Mouse (Mus musculus) E14TG2a.4 (cell line): ENCODE data around the gene Gm20517.
A peak's percentile ranks its signal among the peaks of the same experiment; 100 is the strongest.

Experiments
- H3K27me3 ChIP-seq: 2 replicates; pipeline ENCODE4 v1.6.1; 2014; ENCODE audit warnings: low read length, control low read depth; ENCODE audit not compliant: insufficient read depth
- H3K36me3 ChIP-seq: 2 replicates; pipeline ENCODE4 v1.6.1; 2014; ENCODE audit warnings: low read length, control low read depth; ENCODE audit not compliant: insufficient read depth
- H3K4me1 ChIP-seq: replicated peaks from 2 replicates; pipeline ENCODE4 v1.6.1; 2014; ENCODE audit warnings: low read depth, low read length, control low read depth
- H3K4me3 ChIP-seq: replicated peaks from 2 replicates; pipeline ENCODE4 v1.5.1; 2014; ENCODE audit warnings: mild to moderate bottlenecking, low read length
- H3K9me3 ChIP-seq: 2 replicates; pipeline ENCODE4 v1.6.1; 2014; ENCODE audit warnings: low read length, control low read depth
- CTCF ChIP-seq: conservative IDR thresholded peaks from 2 replicates; pipeline ENCODE4 v1.5.1; 2014; ENCODE audit warnings: low read length
- NANOG ChIP-seq: IDR thresholded peaks from 2 replicates; pipeline ENCODE4 v1.6.1; 2014; ENCODE audit warnings: borderline replicate concordance, low read length, mixed read lengths
- POU5F1 ChIP-seq: IDR thresholded peaks from 2 replicates; pipeline ENCODE4 v1.6.1; 2014; ENCODE audit warnings: low read length, borderline replicate concordance

Gene Gm20517

DNA sequence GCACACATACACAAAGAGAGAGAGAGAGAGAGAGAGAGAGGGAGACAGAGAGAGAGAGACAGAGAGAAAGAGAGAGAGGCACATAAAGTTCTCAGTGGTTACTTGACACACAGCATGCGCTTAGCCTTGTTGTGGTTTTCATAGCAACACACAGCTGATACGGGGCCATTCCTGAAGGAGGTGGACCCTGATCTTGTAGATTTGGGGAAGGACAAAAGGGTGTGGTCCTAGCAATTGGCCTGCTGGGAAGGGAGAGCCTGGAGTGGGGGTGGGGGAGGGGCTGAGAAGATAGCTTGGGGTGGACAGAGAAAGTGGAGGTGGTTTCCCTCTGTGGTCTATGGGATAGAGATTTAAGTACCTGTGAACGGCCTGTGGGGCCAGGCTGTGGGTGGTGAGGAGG lies 98.6 kb downstream of the Gm20517 start:
- peak overlapping the region; percentile 67 for H3K4me3 ChIP-seq
- peaks cover 92% of the 10 kb centered on the region for H3K4me1 ChIP-seq
- H3K27me3 ChIP-seq = no peaks in the 10 kb centered on the region
- H3K36me3 ChIP-seq = peaks cover 34% of the 10 kb centered on the region
- H3K9me3 ChIP-seq = no peaks in the 10 kb centered on the region
- TF ChIP-seq NANOG (no peak), POU5F1 (no peak), CTCF (no peak)

DNA sequence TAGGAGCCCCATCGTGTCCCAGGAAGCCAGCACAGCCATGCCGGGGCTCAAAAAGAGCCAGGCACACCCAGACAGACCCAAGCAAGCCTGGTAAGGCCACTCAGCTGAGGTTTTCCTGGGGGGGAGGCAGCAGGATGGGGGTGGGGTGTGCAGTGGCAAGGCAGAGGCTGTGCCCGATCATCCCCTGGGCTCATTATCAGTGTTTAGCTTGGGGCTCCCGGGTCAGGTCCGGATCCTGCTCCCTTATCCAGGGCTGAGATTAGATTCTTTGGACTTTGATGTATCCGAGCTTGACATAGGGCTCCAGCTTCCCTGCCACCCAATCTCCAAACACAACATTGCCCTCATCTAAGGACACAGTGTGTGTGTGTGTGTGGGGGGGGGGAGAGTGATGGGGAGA lies 100.5 kb downstream of the Gm20517 start:
- Histone ChIP-seq H3K4me1 (peaks cover 91% of the 10 kb centered on the region), H3K4me3 (peak overlapping the region; percentile 71), H3K27me3 (no peaks in the 10 kb centered on the region), H3K36me3 (peaks cover 22% of the 10 kb centered on the region), H3K9me3 (no peaks in the 10 kb centered on the region)
- TF ChIP-seq NANOG (no peak), CTCF (no peak)

DNA sequence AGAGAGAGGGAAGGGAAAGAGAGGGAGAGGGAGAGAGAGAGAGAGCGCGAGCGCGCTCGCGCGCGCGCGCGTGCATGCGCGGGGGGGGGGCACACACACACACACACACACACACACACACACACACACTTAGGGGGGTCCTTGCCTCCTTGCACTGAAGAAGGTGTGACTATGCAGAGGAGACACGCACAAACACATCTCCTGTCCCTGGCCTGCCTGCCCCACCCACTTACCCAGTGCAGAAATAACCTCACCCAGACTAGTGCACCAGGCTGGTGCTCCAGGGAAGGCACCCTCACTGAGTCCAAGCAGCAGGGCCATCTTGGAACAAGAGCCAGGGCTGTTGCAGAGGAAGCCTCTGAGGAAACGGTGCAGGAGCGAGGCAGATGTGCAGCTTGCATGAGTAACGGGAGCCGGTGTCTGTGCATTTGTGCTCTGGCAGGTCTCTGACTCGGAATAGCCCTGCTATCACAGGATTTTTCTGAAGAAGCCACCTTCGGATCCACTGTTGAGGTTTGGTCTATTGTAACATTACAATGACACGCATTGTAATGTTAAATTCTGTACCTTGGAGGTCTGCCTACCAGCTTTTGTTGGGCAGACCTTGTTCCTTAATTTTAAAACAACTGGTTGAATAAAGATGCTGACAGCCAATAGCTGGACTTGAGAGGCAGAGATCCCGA lies 101.6 kb downstream of the Gm20517 start:
- H3K4me1 ChIP-seq = peaks cover 80% of the 10 kb centered on the region
- no peaks in the 10 kb centered on the region for H3K27me3 ChIP-seq
- H3K36me3 ChIP-seq = peaks cover 10% of the 10 kb centered on the region
- peak overlapping the region; percentile 79 for H3K4me3 ChIP-seq
- no peaks in the 10 kb centered on the region for H3K9me3 ChIP-seq
- TF ChIP-seq CTCF (no peak), POU5F1 (peak; percentile 73; the same call in 1 of the 2 replicates), NANOG (peak; percentile 71; the same call in 1 of the 2 replicates)

DNA sequence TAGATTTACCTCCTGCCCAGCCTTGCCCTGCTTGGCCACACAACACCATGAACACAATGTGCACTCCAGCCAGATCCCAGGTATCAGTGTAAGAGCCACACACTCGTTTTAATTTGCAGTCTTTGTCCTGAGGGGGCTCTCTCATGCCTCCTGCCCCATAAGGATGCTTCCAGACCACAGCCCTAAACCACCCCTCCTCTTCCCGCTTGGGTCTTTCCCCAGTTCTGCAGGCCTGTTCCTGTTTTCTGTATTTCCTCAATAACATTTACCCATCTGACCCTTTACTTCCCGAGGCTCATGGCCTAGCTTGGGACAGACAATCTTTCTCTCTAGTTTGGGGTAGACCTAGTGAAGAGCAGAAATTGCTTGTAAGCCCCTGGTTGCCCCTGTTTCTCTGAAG lies 103.6 kb downstream of the Gm20517 start:
- Histone ChIP-seq H3K36me3 (no peaks in the 10 kb centered on the region), H3K9me3 (no peaks in the 10 kb centered on the region), H3K4me1 (peaks cover 65% of the 10 kb centered on the region), H3K27me3 (no peaks in the 10 kb centered on the region), H3K4me3 (no peak overlapping the region)
- no peak for TF ChIP-seq POU5F1
- no peak for TF ChIP-seq NANOG
- TF ChIP-seq CTCF = no peak

DNA sequence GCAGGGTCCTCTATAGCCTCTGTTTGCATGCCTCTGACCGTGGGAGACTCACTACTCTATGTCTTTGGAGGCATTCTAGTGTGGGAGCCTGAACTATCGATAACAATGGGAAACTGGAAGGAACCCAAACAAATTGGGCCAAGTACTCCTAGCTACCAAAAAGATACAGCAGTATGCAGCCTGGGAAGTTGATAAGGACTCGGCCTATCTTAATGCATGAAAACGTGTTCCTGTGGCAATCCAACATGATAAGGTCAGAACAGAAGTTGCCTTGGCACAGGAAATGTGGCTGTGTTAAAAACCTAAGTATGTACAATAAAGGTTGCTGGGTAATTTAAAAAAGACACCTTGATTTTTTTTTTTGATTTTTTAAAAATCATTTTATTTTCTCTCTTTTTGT lies 109.8 kb downstream of the Gm20517 start:
- TF ChIP-seq NANOG (no peak), CTCF (no peak), POU5F1 (no peak)
- Histone ChIP-seq H3K4me3 (no peak overlapping the region), H3K9me3 (no peaks in the 10 kb centered on the region), H3K4me1 (peaks cover 24% of the 10 kb centered on the region), H3K36me3 (no peaks in the 10 kb centered on the region), H3K27me3 (peaks cover 23% of the 10 kb centered on the region)

DNA sequence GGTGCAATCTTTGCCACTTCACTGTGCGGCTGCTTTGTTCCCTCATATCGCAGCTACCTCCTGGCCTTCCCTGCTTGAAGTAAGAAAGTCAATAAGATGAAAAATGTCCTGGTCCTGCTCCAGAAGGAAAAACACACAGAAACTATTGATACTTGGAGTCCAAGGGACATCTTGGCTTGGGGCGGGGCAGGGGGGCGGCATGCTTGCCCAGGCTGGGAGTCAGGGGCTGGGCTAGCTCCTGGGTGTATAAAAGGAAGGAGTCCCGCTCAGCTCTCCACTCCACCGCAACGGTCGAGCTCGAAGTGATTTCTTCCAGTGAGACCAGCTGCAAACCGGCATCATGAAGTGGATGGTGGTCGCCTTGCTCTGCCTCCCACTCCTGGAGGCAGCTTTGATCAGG lies 115.2 kb downstream of the Gm20517 start, which contains the start of gene Pgc:
Gene Pgc (plus strand): TSS at position 277 of the 400 bp plus-strand sequence.
- TF ChIP-seq CTCF = no peak
- Histone ChIP-seq H3K9me3 (no peaks in the 10 kb centered on the region), H3K27me3 (peaks cover 48% of the 10 kb centered on the region), H3K4me1 (peaks cover 39% of the 10 kb centered on the region), H3K36me3 (no peaks in the 10 kb centered on the region), H3K4me3 (peak within 1 kb of the TSS; percentile 32; the same call in 1 of the 2 replicates)

DNA sequence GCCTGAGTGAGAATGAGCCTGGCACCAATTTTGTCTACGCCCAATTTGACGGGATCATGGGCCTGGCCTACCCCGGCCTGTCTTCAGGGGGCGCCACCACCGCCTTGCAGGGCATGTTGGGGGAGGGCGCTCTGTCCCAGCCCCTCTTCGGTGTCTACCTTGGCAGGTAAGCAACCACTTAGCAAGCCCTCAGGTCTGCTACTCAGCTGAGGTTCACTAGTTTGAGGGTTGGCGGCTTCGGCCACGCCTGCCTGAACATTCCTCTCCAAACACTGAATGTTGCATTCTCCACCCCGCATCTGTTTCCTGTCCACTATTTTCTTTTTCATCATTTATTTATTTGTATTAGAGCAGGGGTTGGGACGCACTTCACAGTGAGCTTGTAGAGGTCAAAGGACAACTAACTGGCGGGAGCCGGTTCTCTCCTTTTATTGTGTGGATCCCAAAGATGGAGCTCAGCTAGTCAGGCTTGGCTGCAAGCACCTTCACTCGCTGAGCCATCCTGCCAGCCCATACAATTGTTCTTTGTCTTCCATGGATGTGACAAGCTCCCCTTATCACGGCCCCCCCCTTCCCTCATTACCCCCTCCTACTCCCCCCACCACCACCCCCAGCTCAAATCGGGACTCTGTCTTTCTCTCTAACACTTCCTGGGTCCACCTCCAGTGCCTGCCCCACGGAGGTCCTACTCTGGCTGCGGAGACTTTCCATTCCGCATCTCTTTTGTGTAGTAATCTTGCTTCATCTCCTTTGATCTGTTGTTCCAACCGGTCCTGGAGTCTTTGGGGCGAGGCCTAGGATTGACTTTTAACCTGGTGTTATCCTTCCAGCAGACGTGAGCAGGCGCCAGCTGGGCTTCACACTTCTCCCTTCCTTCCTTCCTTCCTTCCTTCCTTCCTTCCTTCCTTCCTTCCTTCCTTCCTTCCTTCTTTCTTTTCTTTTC lies 119.5 kb downstream of the Gm20517 start:
- H3K9me3 ChIP-seq = no peaks in the 10 kb centered on the region
- TF ChIP-seq POU5F1 (no peak), CTCF (peak; percentile 69), NANOG (no peak)
- peaks cover 28% of the 10 kb centered on the region for H3K27me3 ChIP-seq
- H3K4me1 ChIP-seq = peaks cover 80% of the 10 kb centered on the region
- no peaks in the 10 kb centered on the region for H3K36me3 ChIP-seq
- H3K4me3 ChIP-seq = peak overlapping the region; percentile 11; the same call in 1 of the 2 replicates
